Mouse (Mus musculus): ENCODE measurements at regions not wholly inside any gene's neighbourhood (a gene's known extent, or its start where the extent isn't known, plus 50 kb on each side); places are given as distances from the start of the nearest gene placed in this dataset.

- TF ChIP-seq POLR2A (IDR thresholded peaks at IDR 0.05; ENCODE audit: low read depth, low read length) (no peak), CTCF (IDR thresholded peaks at IDR 0.05; ENCODE audit: extremely low read depth, insufficient read length, insufficient replicate concordance, low read depth, low read length) (no peak)
Measured at GRCm38 (mm10) chr13:43936504-43936903, 151.9 kb downstream of the Cd83 start.

All from small intestine, adult 2 months (tissue).